Mouse (Mus musculus): Measurements from ENCODE around the gene Gm20388.

DNA sequence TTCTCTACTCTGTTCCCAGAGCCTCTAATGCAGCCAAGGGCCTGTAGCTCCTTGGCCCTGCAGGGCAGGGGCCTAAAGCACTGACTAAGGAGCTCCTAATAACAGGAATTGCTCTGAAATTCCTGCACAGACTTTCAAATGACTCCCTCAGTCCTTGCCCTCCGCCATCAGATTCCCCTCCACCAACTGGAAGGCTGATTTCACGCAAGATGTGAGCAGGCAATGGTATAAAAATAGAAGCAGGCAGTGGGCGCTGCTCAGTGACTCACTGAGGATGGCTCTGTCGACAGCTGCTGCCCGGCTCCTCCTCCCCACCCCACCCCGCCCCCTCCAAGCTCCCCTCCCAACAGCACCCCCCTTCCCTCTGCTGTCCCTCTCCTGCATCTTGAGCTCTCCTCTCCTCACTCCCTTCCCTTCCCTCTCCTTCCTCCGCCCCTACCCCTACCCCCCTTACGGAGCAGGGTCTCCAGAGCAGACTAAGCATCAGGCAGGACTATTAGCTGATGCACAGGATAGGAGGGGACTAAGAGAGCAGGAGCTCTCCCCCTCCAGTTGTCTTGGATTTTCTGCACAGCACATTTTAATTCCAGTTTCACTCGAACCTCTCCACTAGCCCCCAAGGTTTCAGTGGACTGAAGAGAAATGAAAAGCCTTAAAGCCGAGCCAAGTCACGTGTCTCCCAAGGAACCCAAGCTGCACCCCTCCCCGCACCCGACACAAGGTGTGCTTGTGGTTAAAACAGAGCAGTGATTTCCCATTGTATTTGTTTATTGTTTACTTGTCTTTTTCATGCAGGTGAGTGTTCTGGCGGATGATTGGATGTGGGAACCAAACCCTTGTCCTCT, 3974.3 kb downstream of the Gm20388 start:
- TF ChIP-seq CTCF (IDR thresholded peaks at IDR 0.05; ENCODE audit: control insufficient read depth, insufficient read depth, low read length) = no peak
- TF ChIP-seq POLR2A (IDR thresholded peaks at IDR 0.05; ENCODE audit: borderline replicate concordance, control insufficient read depth, low read depth, low read length) = no peak

All from bone marrow, adult 2 months (tissue).